Mouse (Mus musculus): Measurements from ENCODE around the gene Bmt2.

GRCm38 (mm10) chr6:13652284-13652683 lies 25.5 kb downstream of the Bmt2 start:
- TF ChIP-seq CTCF (IDR thresholded peaks at IDR 0.05; ENCODE audit: extremely low read depth, insufficient read length, insufficient replicate concordance, low read depth, low read length) (no peak), POLR2A (IDR thresholded peaks at IDR 0.05; ENCODE audit: low read depth, low read length) (no peak)
